ENCODE assay signal across 25 mouse cellular contexts in genomic region chr11:70960786-70961554, GRCm38 (mm10). TPM values are rescaled to one million over a fixed set of nuclear protein-coding genes. Genes with fewer than 3 reads are reported as not detected.
DNase-seq lines count a peak whose midpoint lies in the region; ATAC-seq and TF ChIP-seq lines count a peak whose summit lies in the region.
"Had no signal": no experiment of that assay in that cellular context is flagged by ENCODE, and none has a peak within 500 bp of the region (broad histone marks: within the 10 kb centered on the region; RNA-seq: fewer than 3 reads in every experiment).

No protein-coding gene starts in this region.

- TF ChIP-seq EP300 in liver, postnatal 0 days (IDR thresholded peaks at IDR 0.05; ENCODE audit: low read depth) = no peak

- no peak overlapping the region for H3K4me2 ChIP-seq in liver, embryonic 11.5 days
- no peak overlapping the region for H3K4me2 ChIP-seq in liver, postnatal 0 days (ENCODE audit: low read depth, low read length)
- H3K4me2 ChIP-seq: embryonic facial prominence, embryonic 13.5 days; forebrain, embryonic 15.5 days; heart, embryonic 12.5 days; lung, embryonic 15.5 days; midbrain, embryonic 13.5 days had no signal

- TF ChIP-seq POLR2A in cortical plate, adult 2 months (IDR thresholded peaks at IDR 0.05; ENCODE audit: extremely low read depth, insufficient read depth, low read length) = no peak
- TF ChIP-seq POLR2A in cerebellum, adult 2 months (IDR thresholded peaks at IDR 0.05; ENCODE audit: borderline replicate concordance, insufficient read depth, low read length) = no peak

- H3K9ac ChIP-seq in liver, embryonic 11.5 days (ENCODE audit: low read depth, low read length) = no peak overlapping the region
- H3K9ac ChIP-seq in liver, postnatal 0 days (replicated peaks) = no peak overlapping the region
- H3K9ac ChIP-seq: embryonic facial prominence, embryonic 13.5 days; forebrain, embryonic 15.5 days; heart, embryonic 12.5 days; lung, embryonic 15.5 days; midbrain, embryonic 13.5 days had no signal

- peaks cover 41% of the 10 kb centered on the region for H3K36me3 ChIP-seq in liver, embryonic 11.5 days (ENCODE audit: control insufficient read depth, insufficient read depth, low read length)
- peaks cover 80% of the 10 kb centered on the region for H3K36me3 ChIP-seq in liver, postnatal 0 days (replicated peaks; ENCODE audit: insufficient read depth, low read length)

- no peak for TF ChIP-seq CTCF in cortical plate, adult 2 months (IDR thresholded peaks at IDR 0.05; ENCODE audit: extremely low read depth, insufficient read depth, low read length)
- no peak for TF ChIP-seq CTCF in liver, postnatal 0 days (IDR thresholded peaks at IDR 0.05; ENCODE audit: low read depth)
- no peak for TF ChIP-seq CTCF in cerebellum, adult 2 months (IDR thresholded peaks at IDR 0.05; ENCODE audit: borderline replicate concordance, insufficient read depth, low read depth, low read length)

- no peak for DNase-seq in liver, embryonic 11.5 days (ENCODE audit: low spot score)
- DNase-seq in liver = no peak
- no peak for DNase-seq in liver, postnatal 0 days
- DNase-seq in cerebellum, adult 2 months = no peak
- no peak for DNase-seq in layer of hippocampus, postnatal 14 days (ENCODE audit: low spot score in 2 of 2)
- DNase-seq in adrenal gland, adult 18-20 months (ENCODE audit: low spot score in 2 of 2) = no peak
- DNase-seq: adrenal gland, adult 8-10 months; cerebellum, adult 9-10 months; cerebellum, postnatal 36 days; heart, adult 2 months; kidney, adult 2 months; kidney, postnatal 4 days; layer of hippocampus, adult 9-11 months; lung, postnatal 36 days; thymus, postnatal 4 days had no signal

- 62% methylated on average over 5 of the region's 5 CpGs for WGBS in liver, embryonic 11.5 days
- WGBS in liver, postnatal 0 days (ENCODE audit: insufficient replicate concordance) = 85% methylated on average over 5 of the region's 5 CpGs
- 83% methylated on average over 5 of the region's 5 CpGs for WGBS in cerebellum, adult 2 months

- no peak overlapping the region for H3K4me3 ChIP-seq in liver, embryonic 11.5 days (ENCODE audit: low read depth, low read length)
- H3K4me3 ChIP-seq in cortical plate, adult 2 months (ENCODE audit: insufficient read depth, low read length) = no peak overlapping the region
- H3K4me3 ChIP-seq in liver, postnatal 0 days (ENCODE audit: low read depth, low read length) = no peak overlapping the region
- H3K4me3 ChIP-seq in cerebellum, adult 2 months (replicated peaks; ENCODE audit: insufficient read depth, low read depth, low read length) = no peak overlapping the region
- H3K4me3 ChIP-seq: embryonic facial prominence, embryonic 13.5 days; forebrain, embryonic 10.5 days; forebrain, embryonic 15.5 days; heart, adult 2 months; heart, embryonic 12.5 days; lung, embryonic 15.5 days; megakaryocyte, embryonic 14.5 days; midbrain, embryonic 13.5 days had no signal

- H3K27me3 ChIP-seq in liver, embryonic 11.5 days (replicated peaks; ENCODE audit: control insufficient read depth, insufficient read depth, low read length) = no peaks in the 10 kb centered on the region
- H3K27me3 ChIP-seq in liver, postnatal 0 days (ENCODE audit: insufficient read depth, low read length) = no peaks in the 10 kb centered on the region
- no peaks in the 10 kb centered on the region for H3K27me3 ChIP-seq in cerebellum, adult 2 months (ENCODE audit: control insufficient read depth, insufficient read depth, low read length)
- H3K27me3 ChIP-seq: embryonic facial prominence, embryonic 13.5 days; forebrain, embryonic 15.5 days; heart, embryonic 12.5 days; lung, embryonic 15.5 days; megakaryocyte, embryonic 14.5 days; midbrain, embryonic 13.5 days had no signal

- H3K9me3 ChIP-seq in liver, embryonic 11.5 days (ENCODE audit: control insufficient read depth, low read length) = no peaks in the 10 kb centered on the region
- no peaks in the 10 kb centered on the region for H3K9me3 ChIP-seq in liver, postnatal 0 days (ENCODE audit: low read length)
- H3K9me3 ChIP-seq: embryonic facial prominence, embryonic 13.5 days; forebrain, embryonic 10.5 days; forebrain, embryonic 15.5 days; heart, embryonic 12.5 days; lung, embryonic 15.5 days; megakaryocyte, embryonic 14.5 days; midbrain, embryonic 13.5 days had no signal

- no peaks in the 10 kb centered on the region for H3K4me1 ChIP-seq in liver, embryonic 11.5 days (replicated peaks; ENCODE audit: control insufficient read depth, insufficient read depth, low read length)
- H3K4me1 ChIP-seq in cortical plate, adult 2 months (ENCODE audit: control insufficient read depth, insufficient read depth, low read length) = peaks cover 3% of the 10 kb centered on the region; the same call in 1 of the 2 replicates
- no peaks in the 10 kb centered on the region for H3K4me1 ChIP-seq in liver, postnatal 0 days (ENCODE audit: insufficient read depth)
- no peaks in the 10 kb centered on the region for H3K4me1 ChIP-seq in cerebellum, adult 2 months (ENCODE audit: control insufficient read depth, insufficient read depth, low read length)
- H3K4me1 ChIP-seq: embryonic facial prominence, embryonic 13.5 days; forebrain, embryonic 15.5 days; heart, embryonic 12.5 days; lung, embryonic 15.5 days; midbrain, embryonic 13.5 days had no signal

- no peak overlapping the region for H3K27ac ChIP-seq in liver, embryonic 11.5 days (ENCODE audit: low read depth, low read length)
- peak overlapping the region; percentile 46; the same call in 1 of the 2 replicates for H3K27ac ChIP-seq in cortical plate, adult 2 months (ENCODE audit: insufficient read depth, low read length)
- H3K27ac ChIP-seq in liver, postnatal 0 days (ENCODE audit: low read depth) = 0 out of 2 replicates have a peak overlapping the region, but pooled peaks have one; percentile 2
- H3K27ac ChIP-seq in cerebellum, adult 2 months (ENCODE audit: insufficient read depth, low read length) = no peak overlapping the region
- H3K27ac ChIP-seq: embryonic facial prominence, embryonic 13.5 days; forebrain, embryonic 10.5 days; forebrain, embryonic 15.5 days; heart, adult 2 months; kidney, postnatal 0 days; lung, embryonic 15.5 days; midbrain, embryonic 13.5 days had no signal

- 0 out of 2 replicates have a peak, but pooled peaks have one; percentile 15 for ATAC-seq in liver, embryonic 11.5 days (replicated peaks; ENCODE audit: low FRiP score)
- ATAC-seq in liver, postnatal 0 days = peak; percentile 27
- ATAC-seq: forebrain, embryonic 15.5 days; hindbrain, embryonic 16.5 days; midbrain, embryonic 13.5 days had no signal

RNA-seq across cellular contexts. Expression of gene Nup88, which starts 8.8 kb away (rescaled TPM):
- polyA plus RNA-seq in liver, embryonic 11.5 days (2014; fragmentation: Nextera tagmentation; extraction: Ambion mirVana) = 125 and 144 TPM in 2 replicates
- polyA plus RNA-seq in cortical plate, adult 2 months (2012; rRNA removed) = 75.0 and 82.4 TPM in 2 replicates
- 31.6 and 33.1 TPM in 2 replicates for polyA plus RNA-seq in liver, postnatal 0 days (2015; fragmentation: Nextera tagmentation; extraction: Ambion mirVana)
- 79.1 and 80.8 TPM in 2 replicates for polyA plus RNA-seq in cerebellum, adult 2 months (2012; rRNA removed)
- 10 to 100 TPM; 60.4 to 61.1 TPM for total RNA-seq in layer of hippocampus, postnatal 14 days (2021)
- total RNA-seq in adrenal gland, adult 18-20 months (2021) = 10 to 100 TPM; 54.9 to 55.6 TPM

RNA-seq across cellular contexts. Expression of gene Rpain, which starts 9.0 kb away (rescaled TPM):
- 111 and 124 TPM in 2 replicates for polyA plus RNA-seq in liver, embryonic 11.5 days (2014; fragmentation: Nextera tagmentation; extraction: Ambion mirVana)
- 58.0 and 65.4 TPM in 2 replicates for polyA plus RNA-seq in cortical plate, adult 2 months (2012; rRNA removed)
- 51.4 and 51.7 TPM in 2 replicates for polyA plus RNA-seq in liver, postnatal 0 days (2015; fragmentation: Nextera tagmentation; extraction: Ambion mirVana)
- 56.9 and 58.1 TPM in 2 replicates for polyA plus RNA-seq in cerebellum, adult 2 months (2012; rRNA removed)
- total RNA-seq in layer of hippocampus, postnatal 14 days (2021) = 10 to 100 TPM; 33.8 to 35.3 TPM
- 10 to 100 TPM; 24.5 to 28.7 TPM for total RNA-seq in adrenal gland, adult 18-20 months (2021)

RNA-seq across cellular contexts. Expression of gene C1qbp, which starts 21.9 kb away (rescaled TPM):
- polyA plus RNA-seq in liver, embryonic 11.5 days (2014; fragmentation: Nextera tagmentation; extraction: Ambion mirVana) = 568 and 569 TPM in 2 replicates
- 83.1 and 83.2 TPM in 2 replicates for polyA plus RNA-seq in cortical plate, adult 2 months (2012; rRNA removed)
- 135 TPM in 2 replicates for polyA plus RNA-seq in liver, postnatal 0 days (2015; fragmentation: Nextera tagmentation; extraction: Ambion mirVana)
- polyA plus RNA-seq in cerebellum, adult 2 months (2012; rRNA removed) = 102 and 107 TPM in 2 replicates
- total RNA-seq in layer of hippocampus, postnatal 14 days (2021) = 100 to 1,000 TPM; 102 to 108 TPM
- 100 to 1,000 TPM; 195 to 219 TPM for total RNA-seq in adrenal gland, adult 18-20 months (2021)

RNA-seq across cellular contexts. Expression of gene Dhx33, which starts 43.3 kb away (rescaled TPM):
- 24.2 and 26.6 TPM in 2 replicates for polyA plus RNA-seq in liver, embryonic 11.5 days (2014; fragmentation: Nextera tagmentation; extraction: Ambion mirVana)
- polyA plus RNA-seq in cortical plate, adult 2 months (2012; rRNA removed) = 24.8 and 29.9 TPM in 2 replicates
- 2.7 and 3.5 TPM in 2 replicates for polyA plus RNA-seq in liver, postnatal 0 days (2015; fragmentation: Nextera tagmentation; extraction: Ambion mirVana)
- 22.1 and 25.5 TPM in 2 replicates for polyA plus RNA-seq in cerebellum, adult 2 months (2012; rRNA removed)
- total RNA-seq in layer of hippocampus, postnatal 14 days (2021) = 10 to 100 TPM; 33.6 to 40.7 TPM
- total RNA-seq in adrenal gland, adult 18-20 months (2021) = 10 to 100 TPM; 27.8 to 31.7 TPM

RNA-seq across cellular contexts. Expression of gene Mis12, which starts 58.4 kb away (rescaled TPM):
- polyA plus RNA-seq in liver, embryonic 11.5 days (2014; fragmentation: Nextera tagmentation; extraction: Ambion mirVana) = 31.3 and 31.9 TPM in 2 replicates
- 10.6 and 11.5 TPM in 2 replicates for polyA plus RNA-seq in cortical plate, adult 2 months (2012; rRNA removed)
- polyA plus RNA-seq in liver, postnatal 0 days (2015; fragmentation: Nextera tagmentation; extraction: Ambion mirVana) = 10.8 and 10.9 TPM in 2 replicates
- polyA plus RNA-seq in cerebellum, adult 2 months (2012; rRNA removed) = 13.7 and 15.2 TPM in 2 replicates
- 10 to 100 TPM in 1 of 2 experiments, 1 to 10 TPM in 1; 9.7 to 13.1 TPM for total RNA-seq in layer of hippocampus, postnatal 14 days (2021)
- total RNA-seq in adrenal gland, adult 18-20 months (2021) = 10 to 100 TPM; 17.7 to 19.2 TPM

Comparison
In these comparisons a context has a peak if more than half of its experiments do, and no peak if none do; other contexts are left out.
1. H3K27ac ChIP-seq: peak in cortical plate, adult 2 months (single experiment) and liver, postnatal 0 days (single experiment); none in liver, embryonic 11.5 days (single experiment) and cerebellum, adult 2 months (single experiment).